In genomic region chr16:35564246-35564905, GRCm38 (mm10) we compare ENCODE assay signal across 10 mouse cellular contexts. TPM values are rescaled to one million over a fixed set of nuclear protein-coding genes. Genes with fewer than 3 reads are reported as not detected.
A peak's percentile ranks its signal among the peaks of the same experiment; 100 is the strongest.
DNase-seq lines count a peak whose midpoint lies in the region; ATAC-seq and TF ChIP-seq lines count a peak whose summit lies in the region.
"Had no signal": no experiment of that assay in that cellular context is flagged by ENCODE, and none has a peak within 500 bp of the region (broad histone marks: within the 10 kb centered on the region; RNA-seq: fewer than 3 reads in every experiment).

No protein-coding gene starts in this region.

- 0 out of 2 replicates have a peak, but pooled peaks cover 3% of the 10 kb centered on the region for H3K4me1 ChIP-seq in heart, postnatal 0 days (ENCODE audit: control insufficient read depth, insufficient read depth)
- H3K4me1 ChIP-seq in forebrain, embryonic 16.5 days (replicated peaks; ENCODE audit: control insufficient read depth, insufficient read depth, low read length): peaks cover 35% of the 10 kb centered on the region
- H3K4me1 ChIP-seq in midbrain, embryonic 13.5 days (replicated peaks): peaks cover 53% of the 10 kb centered on the region

- 65% methylated on average over 22 of the region's 22 CpGs for WGBS in heart, postnatal 0 days
- 27% methylated on average over 22 of the region's 22 CpGs for WGBS in forebrain, embryonic 16.5 days
- 43% methylated on average over 22 of the region's 22 CpGs for WGBS in midbrain, embryonic 13.5 days

- peak; percentile 7 for DNase-seq in heart, postnatal 0 days (ENCODE audit: low spot score)
- no peak for DNase-seq in heart, adult 11 months
- peak; percentile 44 for DNase-seq in ZHBTc4 (ENCODE audit: low read depth, low spot score)
- no peak for DNase-seq in urinary bladder, adult 18-20 months (ENCODE audit: low spot score in 2 of 2)
- DNase-seq in spleen, postnatal 36 days (ENCODE audit: low spot score in 2 of 2): no peak
- no peak for DNase-seq in spleen, adult 12 weeks (ENCODE audit: low spot score)
- DNase-seq: heart, adult 18-20 months; right cerebral cortex, postnatal 25 days had no signal

- no peak overlapping the region for H3K9ac ChIP-seq in heart, postnatal 0 days (replicated peaks; ENCODE audit: low read depth, low read length)
- 0 out of 2 replicates have a peak overlapping the region, but pooled peaks have one; percentile 26 for H3K9ac ChIP-seq in forebrain, embryonic 16.5 days (replicated peaks; ENCODE audit: low read depth, low read length)
- H3K9ac ChIP-seq in midbrain, embryonic 13.5 days (replicated peaks): no peak overlapping the region

- no peak for TF ChIP-seq EP300 in heart, postnatal 0 days (IDR thresholded peaks at IDR 0.05; ENCODE audit: low read depth)

- no peak overlapping the region for H3K27ac ChIP-seq in heart, postnatal 0 days (ENCODE audit: low read depth)
- H3K27ac ChIP-seq in forebrain, embryonic 16.5 days (ENCODE audit: low read length): peak overlapping the region; percentile 71
- H3K27ac ChIP-seq in midbrain, embryonic 13.5 days: peak overlapping the region; percentile 78

- peaks cover 5% of the 10 kb centered on the region; the same call in 1 of the 2 replicates for H3K27me3 ChIP-seq in heart, postnatal 0 days (ENCODE audit: control insufficient read depth, insufficient read depth, low read length)
- H3K27me3 ChIP-seq in forebrain, embryonic 16.5 days (replicated peaks; ENCODE audit: control insufficient read depth, insufficient read depth, low read length): no peaks in the 10 kb centered on the region
- H3K27me3 ChIP-seq in midbrain, embryonic 13.5 days: no peaks in the 10 kb centered on the region

- ATAC-seq in heart, postnatal 0 days (ENCODE audit: insufficient read depth, low read depth): no peak
- peak; percentile 80 for ATAC-seq in forebrain, embryonic 16.5 days
- peak; percentile 74 for ATAC-seq in midbrain, embryonic 13.5 days

- H3K4me2 ChIP-seq in heart, postnatal 0 days (ENCODE audit: low read depth, low read length): no peak overlapping the region
- peak overlapping the region; percentile 28 for H3K4me2 ChIP-seq in forebrain, embryonic 16.5 days (ENCODE audit: low read length)
- H3K4me2 ChIP-seq in midbrain, embryonic 13.5 days (replicated peaks): peak overlapping the region; percentile 32

- no peak for TF ChIP-seq CTCF in heart, postnatal 0 days (IDR thresholded peaks at IDR 0.05; ENCODE audit: low read depth)

- no peaks in the 10 kb centered on the region for H3K36me3 ChIP-seq in heart, postnatal 0 days (replicated peaks; ENCODE audit: control insufficient read depth, insufficient read depth, low read length)
- no peaks in the 10 kb centered on the region for H3K36me3 ChIP-seq in forebrain, embryonic 16.5 days (ENCODE audit: control insufficient read depth, insufficient read depth)
- no peaks in the 10 kb centered on the region for H3K36me3 ChIP-seq in midbrain, embryonic 13.5 days

- H3K4me3 ChIP-seq in heart, postnatal 0 days (ENCODE audit: low read depth, low read length): no peak overlapping the region
- H3K4me3 ChIP-seq in forebrain, embryonic 16.5 days (replicated peaks; ENCODE audit: low read length): no peak overlapping the region
- H3K4me3 ChIP-seq in midbrain, embryonic 13.5 days (replicated peaks): no peak overlapping the region

- no peaks in the 10 kb centered on the region for H3K9me3 ChIP-seq in heart, postnatal 0 days (replicated peaks; ENCODE audit: control insufficient read depth, low read length)
- no peaks in the 10 kb centered on the region for H3K9me3 ChIP-seq in forebrain, embryonic 16.5 days (ENCODE audit: control insufficient read depth, low read length)
- H3K9me3 ChIP-seq in midbrain, embryonic 13.5 days: no peaks in the 10 kb centered on the region

RNA-seq across cellular contexts. Expression of gene Sema5b, which starts 23.4 kb away (rescaled TPM):
- total RNA-seq in heart, postnatal 0 days (2014; rRNA removed; ENCODE audit: low replicate concordance): 0.31 and 4.8 TPM in 2 replicates
- 0.49 and 0.67 TPM in 2 replicates for polyA plus RNA-seq in heart, postnatal 0 days (2015; fragmentation: Nextera tagmentation; extraction: Ambion mirVana)
- 22.3 and 30.1 TPM in 2 replicates for polyA plus RNA-seq in forebrain, embryonic 16.5 days (2015; fragmentation: Nextera tagmentation; extraction: Ambion mirVana)
- polyA plus RNA-seq in midbrain, embryonic 13.5 days (2015; fragmentation: Nextera tagmentation; extraction: Ambion mirVana): 36.9 and 43.6 TPM in 2 replicates

Comparison
In these comparisons a context has a peak if more than half of its experiments do, and no peak if none do; other contexts are left out.
1. DNase-seq: peak in heart, postnatal 0 days (single experiment) and ZHBTc4 (single experiment); none in heart, adult 11 months (single experiment), urinary bladder, adult 18-20 months (0 of 2), spleen, postnatal 36 days (0 of 2) and spleen, adult 12 weeks (single experiment).
2. RNA of gene Sema5b, which starts 23.4 kb away (polyA plus RNA-seq): 36.9 to 43.6 TPM in midbrain, embryonic 13.5 days and 22.3 to 30.1 TPM in forebrain, embryonic 16.5 days; 0.49 to 0.67 TPM in heart, postnatal 0 days; every median in the first group is over 10 times any median in the second.